Mouse (Mus musculus) ES-E14 (cell line): ENCODE data around the gene Fmnl3.

Experiments used
- CHD2 ChIP-seq: IDR thresholded peaks from 2 replicates; pipeline ENCODE4 v1.6.1; 2014; ENCODE audit warnings: mild to moderate bottlenecking, low read depth, low read length, inconsistent platforms
- HCFC1 ChIP-seq: IDR thresholded peaks from 2 replicates; pipeline ENCODE4 v1.6.1; 2012; ENCODE audit warnings: low read length, inconsistent platforms, borderline replicate concordance; ENCODE audit not compliant: insufficient read depth
- ZC3H11A ChIP-seq: IDR thresholded peaks from 2 replicates; pipeline ENCODE4 v1.6.1; 2012; ENCODE audit warnings: low read depth, mild to moderate bottlenecking, inconsistent platforms, low read length, borderline replicate concordance

GRCm38 (mm10) chr15:99364022-99364530, 6.2 kb downstream of the Fmnl3 start:
- TF ChIP-seq HCFC1 (no peak), CHD2 (no peak), ZC3H11A (no peak)
